Mouse (Mus musculus): ENCODE results near the gene Ltk. TPM values are rescaled to one million over a fixed set of nuclear protein-coding genes. Genes with fewer than 3 reads are reported as not detected.

The Ltk gene
- polyA plus RNA-seq, 2 experiments: 0.05 to 0.08 TPM

DNA sequence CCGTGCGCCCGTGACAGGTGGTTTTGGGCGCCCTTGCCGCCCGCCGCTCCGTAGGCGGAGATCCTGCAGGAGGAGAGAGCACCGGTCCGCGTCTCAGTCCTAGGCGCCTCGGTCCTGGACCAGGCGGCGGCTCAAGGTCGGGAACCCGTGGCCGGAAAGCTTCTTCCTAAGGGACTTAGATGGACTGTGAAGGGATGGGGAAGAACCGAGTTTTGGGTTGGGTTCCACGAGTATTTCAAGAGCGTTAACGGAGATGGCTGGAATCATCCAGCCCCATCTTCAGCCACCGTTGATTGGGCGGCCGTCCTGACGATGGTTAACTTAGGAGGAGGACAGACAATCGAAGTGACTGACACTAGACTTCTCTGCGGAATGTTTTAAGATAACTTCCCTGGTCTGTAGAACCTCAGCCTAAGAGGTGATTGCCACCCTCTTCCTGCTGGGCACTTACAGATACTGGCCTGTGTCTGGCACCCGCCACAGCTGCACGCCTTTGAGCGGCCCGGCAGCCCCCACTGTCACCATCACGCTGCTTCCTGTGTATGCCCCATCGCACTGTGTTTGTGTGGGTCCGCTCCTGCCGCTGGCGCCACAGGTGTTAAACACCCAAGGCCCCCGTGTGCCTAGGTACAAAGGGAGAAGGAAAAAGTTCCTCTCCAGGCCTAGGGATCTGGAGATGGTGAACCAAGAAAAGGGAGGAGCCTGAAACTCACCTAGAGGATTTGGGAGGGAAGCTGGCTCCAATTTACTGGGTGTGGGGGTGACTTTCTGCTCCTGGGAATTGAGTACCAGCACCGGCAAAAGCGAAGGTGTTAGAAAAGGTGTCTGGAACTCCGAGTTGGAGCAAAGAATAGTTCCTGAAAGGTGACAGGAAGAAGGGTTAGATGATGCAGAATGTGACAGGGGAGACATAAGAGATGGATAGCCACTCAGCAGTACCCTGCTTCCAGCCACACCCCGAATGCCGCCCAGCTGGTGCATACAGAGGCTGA, 1.1 kb downstream of the Ltk start:
- peak overlapping the region; percentile 71 for H3K4me2 ChIP-seq (ENCODE audit: low read depth)
- H3K27me3 ChIP-seq (ENCODE audit: control insufficient read depth, insufficient read depth, low read length): peaks cover 51% of the 10 kb centered on the region
- no peaks in the 10 kb centered on the region for H3K4me1 ChIP-seq (replicated peaks; ENCODE audit: control insufficient read depth in 2 of 2, insufficient read depth in 2 of 2, low read length in 1 of 2)
- peak overlapping the region in 1 of 2 experiments; percentile 53; a peak in 2 of 4 replicates for H3K4me3 ChIP-seq (ENCODE audit: insufficient read depth in 1 of 2, low read depth in 2 of 2, low read length in 2 of 2)
- H3K9me3 ChIP-seq (ENCODE audit: control insufficient read depth, low read length): no peaks in the 10 kb centered on the region
- WGBS (ENCODE audit: insufficient replicate concordance): 4% methylated on average over 44 of the region's 44 CpGs
- H3K27ac ChIP-seq: no peak overlapping the region
- H3K9ac ChIP-seq (replicated peaks): no peak overlapping the region
- H3K36me3 ChIP-seq (replicated peaks; ENCODE audit: control insufficient read depth, insufficient read depth, low read depth): no peaks in the 10 kb centered on the region
- TF ChIP-seq EP300 (IDR thresholded peaks at IDR 0.05; ENCODE audit: low read depth) (no peak), CTCF (IDR thresholded peaks at IDR 0.05; ENCODE audit: low read depth) (no peak)
- ATAC-seq (ENCODE audit: insufficient read depth) (no peak), DNase-seq (ENCODE audit: low read depth in 3 of 3, low spot score in 3 of 3) (no peak)

DNA sequence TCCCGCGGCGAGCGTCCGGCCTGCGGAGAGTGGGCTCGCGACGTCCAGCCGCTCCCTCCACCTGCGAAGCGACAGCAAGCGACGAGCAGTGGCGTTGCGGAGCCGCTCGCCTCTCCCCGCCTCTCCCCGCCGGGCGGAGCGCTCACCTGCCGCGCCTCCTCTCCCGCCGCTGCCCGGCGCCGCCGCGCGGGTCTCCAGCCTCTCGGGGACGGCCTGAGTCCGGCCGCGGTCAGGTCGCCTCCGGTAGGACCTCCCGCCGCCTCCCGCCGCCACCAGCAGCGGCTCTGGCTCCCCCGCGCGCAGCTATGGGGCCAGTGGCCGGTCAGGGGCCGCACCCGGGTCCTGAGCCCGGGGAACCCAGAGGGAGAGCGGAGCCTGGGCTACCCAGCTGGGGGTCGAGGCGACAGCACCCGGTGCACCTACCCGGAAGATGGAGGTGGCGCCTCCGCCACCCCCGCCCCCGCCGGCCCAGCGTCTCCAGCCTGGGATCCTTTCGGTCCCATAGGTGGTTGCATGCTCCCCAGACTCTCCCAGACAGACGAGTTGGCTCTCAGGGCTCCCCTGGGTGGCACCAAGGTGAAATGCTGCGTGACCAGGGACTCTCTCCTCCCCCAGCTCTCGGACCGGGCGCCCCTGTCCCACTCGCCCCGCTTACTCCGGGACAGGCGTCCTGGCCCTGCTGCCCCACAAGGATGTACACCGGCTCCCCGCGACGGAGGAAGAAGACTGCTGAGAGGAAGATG, 2.0 kb downstream of the Ltk start:
- H3K4me3 ChIP-seq (ENCODE audit: insufficient read depth in 1 of 2, low read depth in 2 of 2, low read length in 2 of 2): peak overlapping the region; percentile 48 to 53
- TF ChIP-seq EP300 (IDR thresholded peaks at IDR 0.05; ENCODE audit: low read depth): no peak
- 0 out of 2 replicates have a peak, but pooled peaks have one; percentile 28 for ATAC-seq (ENCODE audit: insufficient read depth)
- H3K27me3 ChIP-seq (ENCODE audit: control insufficient read depth, insufficient read depth, low read length): peaks cover 51% of the 10 kb centered on the region
- H3K9ac ChIP-seq (replicated peaks): no peak overlapping the region
- H3K27ac ChIP-seq: no peak overlapping the region
- DNase-seq (ENCODE audit: low read depth in 3 of 3, low spot score in 3 of 3): no peak
- peak overlapping the region; percentile 71 for H3K4me2 ChIP-seq (ENCODE audit: low read depth)
- no peaks in the 10 kb centered on the region for H3K9me3 ChIP-seq (ENCODE audit: control insufficient read depth, low read length)
- no peaks in the 10 kb centered on the region for H3K36me3 ChIP-seq (replicated peaks; ENCODE audit: control insufficient read depth, insufficient read depth, low read depth)
- under 1% methylated on average over 76 of the region's 77 CpGs for WGBS (ENCODE audit: insufficient replicate concordance)
- H3K4me1 ChIP-seq (replicated peaks; ENCODE audit: control insufficient read depth in 2 of 2, insufficient read depth in 2 of 2, low read length in 1 of 2): no peaks in the 10 kb centered on the region

DNA sequence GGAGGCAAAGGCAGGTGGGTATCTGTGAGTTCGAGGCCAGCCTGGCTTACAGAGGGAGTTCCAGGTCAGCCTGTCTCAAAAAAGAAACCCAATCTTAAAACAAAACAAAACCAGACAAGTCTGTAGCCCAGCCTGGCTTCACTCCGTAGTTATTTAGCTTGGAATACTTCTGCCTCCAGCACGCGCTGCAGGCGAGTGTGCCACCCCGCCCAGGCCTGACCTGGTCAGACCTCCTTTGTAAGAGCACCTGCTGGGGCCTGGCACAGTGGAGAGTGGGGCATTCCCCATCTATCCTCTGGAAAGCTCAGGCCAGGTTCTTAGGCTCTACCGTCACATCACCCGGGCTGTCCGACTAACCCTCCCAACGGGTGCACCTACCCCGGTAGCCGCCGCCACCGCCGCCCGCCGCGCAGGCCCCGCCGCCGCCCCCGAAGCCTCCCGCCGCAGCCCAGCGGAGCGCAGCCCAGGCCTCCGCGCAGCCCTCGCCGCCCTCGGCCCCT, 2.6 kb downstream of the Ltk start:
- Histone ChIP-seq H3K4me1 (replicated peaks; ENCODE audit: control insufficient read depth in 2 of 2, insufficient read depth in 2 of 2, low read length in 1 of 2) (no peaks in the 10 kb centered on the region), H3K27me3 (ENCODE audit: control insufficient read depth, insufficient read depth, low read length) (peaks cover 51% of the 10 kb centered on the region), H3K4me3 (ENCODE audit: insufficient read depth in 1 of 2, low read depth in 2 of 2, low read length in 2 of 2) (peak overlapping the region; percentile 48 to 53), H3K4me2 (ENCODE audit: low read depth) (peak overlapping the region; percentile 71), H3K9ac (replicated peaks) (no peak overlapping the region), H3K36me3 (replicated peaks; ENCODE audit: control insufficient read depth, insufficient read depth, low read depth) (no peaks in the 10 kb centered on the region), H3K9me3 (ENCODE audit: control insufficient read depth, low read length) (no peaks in the 10 kb centered on the region), H3K27ac (no peak overlapping the region)
- WGBS (ENCODE audit: insufficient replicate concordance): 5% methylated on average over 30 of the region's 31 CpGs
- TF ChIP-seq CTCF (IDR thresholded peaks at IDR 0.05; ENCODE audit: low read depth) (no peak), EP300 (IDR thresholded peaks at IDR 0.05; ENCODE audit: low read depth) (no peak)
- DNase-seq (ENCODE audit: low read depth in 3 of 3, low spot score in 3 of 3) (no peak), ATAC-seq (ENCODE audit: insufficient read depth) (no peak)

DNA sequence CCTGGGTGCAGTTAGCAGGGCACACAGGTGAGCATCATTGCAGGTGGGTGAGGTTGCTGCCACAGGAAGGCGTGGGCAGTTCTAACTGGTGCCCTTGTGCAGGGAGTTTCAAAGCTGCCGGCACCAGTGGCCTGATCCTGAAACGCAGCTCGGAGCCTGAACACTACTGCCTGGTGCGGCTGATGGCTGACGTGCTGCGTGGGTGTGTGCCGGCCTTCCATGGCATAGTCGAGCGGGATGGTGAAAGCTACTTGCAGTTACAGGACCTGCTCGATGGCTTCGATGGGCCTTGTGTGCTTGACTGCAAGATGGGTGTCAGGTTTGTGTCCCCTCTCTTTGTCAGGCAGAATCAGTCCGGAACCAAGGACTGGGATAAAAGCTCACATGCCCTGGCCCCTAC, 11.0 kb downstream of the Ltk start:
- WGBS (ENCODE audit: insufficient replicate concordance): 69% methylated on average over 13 of the region's 13 CpGs

More for the DNA sequence above, 11.0 kb downstream of the Ltk start:
- ATAC-seq (ENCODE audit: insufficient read depth) (no peak), DNase-seq (ENCODE audit: low read depth in 3 of 3, low spot score in 3 of 3) (no peak)
- H3K27me3 ChIP-seq (ENCODE audit: control insufficient read depth, insufficient read depth, low read length): peaks cover 6% of the 10 kb centered on the region
- H3K4me2 ChIP-seq (ENCODE audit: low read depth): no peak overlapping the region
- H3K36me3 ChIP-seq (replicated peaks; ENCODE audit: control insufficient read depth, insufficient read depth, low read depth): no peaks in the 10 kb centered on the region
- no peaks in the 10 kb centered on the region for H3K9me3 ChIP-seq (ENCODE audit: control insufficient read depth, low read length)
- H3K4me1 ChIP-seq (replicated peaks; ENCODE audit: control insufficient read depth in 2 of 2, insufficient read depth in 2 of 2, low read length in 1 of 2): peaks cover 0 to 6% of the 10 kb centered on the region in 2 experiments; a peak in 3 of 4 replicates
- H3K4me3 ChIP-seq (ENCODE audit: insufficient read depth in 1 of 2, low read depth in 2 of 2, low read length in 2 of 2): no peak overlapping the region
- no peak overlapping the region for H3K27ac ChIP-seq
- H3K9ac ChIP-seq (replicated peaks): no peak overlapping the region
- no peak for TF ChIP-seq CTCF (IDR thresholded peaks at IDR 0.05; ENCODE audit: low read depth)
- TF ChIP-seq EP300 (IDR thresholded peaks at IDR 0.05; ENCODE audit: low read depth): no peak
